Mouse (Mus musculus) heart, embryonic 10.5 days (tissue): ENCODE measurements at regions not wholly inside any gene's neighbourhood (a gene's known extent, or its start where the extent isn't known, plus 50 kb on each side); places are given as distances from the start of the nearest gene placed in this dataset.

Experiments
- DNase-seq: peaks from one replicate; pipeline ENCODE4 v3.0.0-alpha.2; 2017; ENCODE audit warnings: low spot score
- H3K27ac ChIP-seq: fragments of 300-500 bp; sonication (generic); 2 replicates; pipeline ENCODE4 v1.5.1; 2016; ENCODE audit warnings: mild to moderate bottlenecking
- H3K27me3 ChIP-seq: fragments of 300-500 bp; sonication (generic); 2 replicates; pipeline ENCODE4 v1.6.1; 2016; ENCODE audit warnings: mild to moderate bottlenecking; ENCODE audit not compliant: poor library complexity, insufficient read depth, severe bottlenecking
- H3K36me3 ChIP-seq: fragments of 300-500 bp; sonication (generic); 2 replicates; pipeline ENCODE4 v1.6.1; 2016; ENCODE audit warnings: mild to moderate bottlenecking, moderate library complexity
- H3K4me1 ChIP-seq: fragments of 300-500 bp; sonication (generic); 2 replicates; pipeline ENCODE4 v1.6.1; 2016; ENCODE audit warnings: mild to moderate bottlenecking
- H3K4me3 ChIP-seq: fragments of 300-500 bp; sonication (generic); 2 replicates; pipeline ENCODE4 v1.5.1; 2016; ENCODE audit warnings: mild to moderate bottlenecking, moderate library complexity
- H3K9me3 ChIP-seq: fragments of 300-500 bp; sonication (generic); 2 replicates; pipeline ENCODE4 v1.6.1; 2016; ENCODE audit warnings: mild to moderate bottlenecking, moderate library complexity
- WGBS: fragments of 180-500 bp; shearing (Covaris S2); methylation state at CpG from one replicate; pipeline ENCODE4 v1.1.7; 2016; 5-methylcytosine and 5-hydroxymethylcytosine counted together

GRCm38 (mm10) chr1:35017471-35017870, 167.7 kb downstream of the Plekhb2 start:
- WGBS, result 65% methylated on average over 4 of the region's 4 CpGs
- DNase-seq, result peak; percentile 78
- Histone ChIP-seq H3K4me1 (no peaks in the 10 kb centered on the region), H3K27me3 (no peaks in the 10 kb centered on the region), H3K9me3 (no peaks in the 10 kb centered on the region), H3K4me3 (no peak overlapping the region), H3K27ac (no peak overlapping the region), H3K36me3 (no peaks in the 10 kb centered on the region)

GRCm38 (mm10) chr1:35032619-35033018, 182.8 kb downstream of the Plekhb2 start:
- no peaks in the 10 kb centered on the region for H3K36me3 ChIP-seq
- DNase-seq, result peak; percentile 16
- no peaks in the 10 kb centered on the region for H3K9me3 ChIP-seq
- WGBS, result 55% methylated on average over 4 of the region's 4 CpGs
- no peaks in the 10 kb centered on the region for H3K27me3 ChIP-seq
- no peak overlapping the region for H3K27ac ChIP-seq
- H3K4me3 ChIP-seq, result no peak overlapping the region
- no peaks in the 10 kb centered on the region for H3K4me1 ChIP-seq

DNA sequence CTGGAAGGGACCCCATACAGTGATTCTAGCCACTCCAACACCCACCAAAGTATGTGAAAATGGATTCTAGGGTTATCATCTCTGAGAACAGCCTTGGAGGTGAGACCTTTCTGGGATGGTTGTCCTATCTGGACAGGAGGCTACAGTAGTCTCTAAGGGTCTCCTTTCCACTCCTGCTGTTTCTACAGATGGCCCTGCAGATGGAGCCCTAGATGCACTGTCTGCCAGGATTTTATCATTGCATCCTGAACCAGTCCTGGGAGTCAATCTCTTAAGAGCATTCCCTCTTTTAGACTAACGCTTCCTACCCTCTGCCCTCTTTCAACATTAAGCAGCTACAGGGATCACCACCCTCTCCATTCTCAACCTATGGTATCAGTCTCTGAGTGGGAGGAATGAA, 223.0 kb downstream of the Plekhb2 start:
- Histone ChIP-seq H3K4me1 (no peaks in the 10 kb centered on the region), H3K4me3 (no peak overlapping the region), H3K27ac (no peak overlapping the region), H3K36me3 (no peaks in the 10 kb centered on the region), H3K27me3 (no peaks in the 10 kb centered on the region), H3K9me3 (no peaks in the 10 kb centered on the region)
- WGBS, result 49% methylated on average over 1 of the region's 1 CpGs
- no peak for DNase-seq

DNA sequence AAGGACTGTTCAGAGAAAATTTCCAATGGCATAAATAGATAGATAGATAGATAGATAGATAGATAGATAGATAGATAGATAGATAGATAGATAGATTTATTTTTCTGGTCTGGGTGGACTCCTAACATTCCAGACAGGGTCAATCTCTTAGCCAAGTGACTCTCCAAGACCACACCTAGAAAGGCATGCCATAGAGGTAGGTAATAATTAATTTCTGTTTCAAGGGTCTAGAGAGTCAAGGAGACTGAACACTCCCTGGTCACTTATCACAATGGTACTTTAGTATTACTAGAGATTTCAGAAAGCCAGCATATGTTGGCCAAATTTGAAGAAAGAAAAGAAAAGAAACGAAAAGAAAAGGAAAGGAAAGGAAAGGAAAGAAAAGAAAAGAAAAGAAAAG, 245.1 kb downstream of the Plekhb2 start:
- H3K9me3 ChIP-seq, result no peaks in the 10 kb centered on the region
- no peaks in the 10 kb centered on the region for H3K4me1 ChIP-seq
- no peak overlapping the region for H3K4me3 ChIP-seq
- 44% methylated on average over 1 of the region's 1 CpGs for WGBS
- H3K27ac ChIP-seq, result no peak overlapping the region
- no peaks in the 10 kb centered on the region for H3K27me3 ChIP-seq
- no peaks in the 10 kb centered on the region for H3K36me3 ChIP-seq
- DNase-seq, result no peak

GRCm38 (mm10) chr1:35095785-35096184, 246.0 kb downstream of the Plekhb2 start:
- Histone ChIP-seq H3K4me3 (no peak overlapping the region), H3K27ac (no peak overlapping the region), H3K4me1 (no peaks in the 10 kb centered on the region), H3K9me3 (no peaks in the 10 kb centered on the region), H3K27me3 (no peaks in the 10 kb centered on the region), H3K36me3 (no peaks in the 10 kb centered on the region)
- no peak for DNase-seq
- WGBS, result 91% methylated on average over 2 of the region's 2 CpGs

GRCm38 (mm10) chr1:35106665-35107064, 256.9 kb downstream of the Plekhb2 start:
- 76% methylated on average over 1 of the region's 1 CpGs for WGBS
- H3K4me1 ChIP-seq, result no peaks in the 10 kb centered on the region
- H3K9me3 ChIP-seq, result no peaks in the 10 kb centered on the region
- no peak overlapping the region for H3K27ac ChIP-seq
- no peak overlapping the region for H3K4me3 ChIP-seq
- H3K36me3 ChIP-seq, result no peaks in the 10 kb centered on the region
- no peaks in the 10 kb centered on the region for H3K27me3 ChIP-seq
- no peak for DNase-seq

- Histone ChIP-seq H3K4me3 (no peak overlapping the region), H3K27ac (no peak overlapping the region), H3K27me3 (no peaks in the 10 kb centered on the region), H3K9me3 (no peaks in the 10 kb centered on the region), H3K36me3 (no peaks in the 10 kb centered on the region), H3K4me1 (no peaks in the 10 kb centered on the region)
- no peak for DNase-seq
- 50% methylated on average over 1 of the region's 1 CpGs for WGBS
Measured at GRCm38 (mm10) chr1:35109801-35110200, 260.0 kb downstream of the Plekhb2 start.

DNA sequence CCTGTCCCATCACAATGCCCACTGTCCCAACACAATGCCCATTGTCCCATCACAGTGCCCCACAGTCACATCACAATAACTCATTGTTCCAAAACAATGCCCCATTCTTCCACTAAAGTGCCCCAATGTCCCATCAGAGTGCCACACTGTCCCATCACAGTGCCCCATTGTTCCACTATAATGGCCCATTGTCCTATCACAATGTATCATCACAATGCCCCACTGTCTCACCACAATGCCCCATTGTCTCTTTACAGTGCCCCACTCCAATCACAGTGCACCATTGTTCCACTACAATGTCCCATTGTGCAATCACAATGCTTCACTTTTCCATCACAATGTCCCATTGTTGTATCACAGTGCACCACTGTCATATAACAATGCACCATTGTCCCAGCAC, 265.7 kb downstream of the Plekhb2 start:
- no peak for DNase-seq
- Histone ChIP-seq H3K27me3 (no peaks in the 10 kb centered on the region), H3K4me3 (no peak overlapping the region), H3K27ac (no peak overlapping the region), H3K36me3 (no peaks in the 10 kb centered on the region), H3K9me3 (0 out of 2 replicates have a peak, but pooled peaks cover 9% of the 10 kb centered on the region), H3K4me1 (no peaks in the 10 kb centered on the region)

- H3K36me3 ChIP-seq, result no peaks in the 10 kb centered on the region
Measured at GRCm38 (mm10) chr1:35137907-35138306, 288.1 kb downstream of the Plekhb2 start.

DNA sequence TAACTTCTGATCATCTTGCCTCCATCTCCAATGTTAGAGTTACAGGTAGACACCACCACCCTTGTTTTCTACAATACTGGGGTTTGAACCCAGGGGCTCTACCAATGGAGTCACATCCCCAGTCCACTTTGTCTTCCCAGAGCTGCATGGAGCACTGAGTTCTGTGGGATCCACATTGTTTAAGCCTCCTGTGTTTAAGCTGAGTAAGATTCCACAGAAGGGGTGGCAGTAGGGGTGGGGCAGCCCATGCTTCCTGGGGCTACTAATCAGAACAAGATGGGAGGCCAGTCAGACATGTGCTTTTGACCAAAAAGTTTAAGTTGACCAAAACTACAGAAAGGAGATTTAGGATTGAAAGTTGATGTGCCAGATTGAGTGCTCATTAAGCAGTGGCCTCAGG, 299.3 kb downstream of the Plekhb2 start:
- Histone ChIP-seq H3K27me3 (no peaks in the 10 kb centered on the region), H3K27ac (no peak overlapping the region), H3K9me3 (no peaks in the 10 kb centered on the region), H3K36me3 (no peaks in the 10 kb centered on the region), H3K4me3 (no peak overlapping the region), H3K4me1 (no peaks in the 10 kb centered on the region)
- DNase-seq, result no peak

More at GRCm38 (mm10) chr1:35137907-35138306, 288.1 kb downstream of the Plekhb2 start:
- no peak overlapping the region for H3K27ac ChIP-seq
- H3K27me3 ChIP-seq, result no peaks in the 10 kb centered on the region
- no peak overlapping the region for H3K4me3 ChIP-seq
- 67% methylated on average over 3 of the region's 3 CpGs for WGBS
- H3K4me1 ChIP-seq, result no peaks in the 10 kb centered on the region
- DNase-seq, result no peak
- no peaks in the 10 kb centered on the region for H3K9me3 ChIP-seq

GRCm38 (mm10) chr1:35162506-35162905, 312.7 kb downstream of the Plekhb2 start:
- no peak for DNase-seq
- H3K4me3 ChIP-seq, result no peak overlapping the region
- no peak overlapping the region for H3K27ac ChIP-seq
- H3K4me1 ChIP-seq, result no peaks in the 10 kb centered on the region
- no peaks in the 10 kb centered on the region for H3K9me3 ChIP-seq
- H3K27me3 ChIP-seq, result no peaks in the 10 kb centered on the region
- no peaks in the 10 kb centered on the region for H3K36me3 ChIP-seq

DNA sequence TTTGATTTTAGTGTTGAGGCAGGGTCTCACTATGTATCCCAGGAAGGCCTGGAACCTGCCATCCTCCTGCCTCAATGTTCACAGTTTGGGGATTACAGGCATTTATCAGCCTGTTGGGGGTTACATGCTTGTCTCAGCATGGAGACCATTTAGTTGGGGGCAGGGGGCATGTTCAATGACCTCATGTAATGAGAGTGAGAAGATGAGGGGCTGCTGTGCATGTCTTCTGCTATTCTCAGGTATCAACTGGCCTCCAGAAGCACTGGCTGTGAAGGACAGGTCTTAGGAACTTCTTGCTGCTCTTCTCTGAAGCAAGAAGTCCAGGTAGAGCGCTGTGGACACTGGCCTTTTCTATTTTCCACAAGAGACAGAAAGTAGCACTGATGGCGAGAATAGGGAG, 350.9 kb downstream of the Plekhb2 start:
- Histone ChIP-seq H3K4me3 (no peak overlapping the region), H3K9me3 (no peaks in the 10 kb centered on the region), H3K27me3 (no peaks in the 10 kb centered on the region), H3K27ac (no peak overlapping the region), H3K36me3 (no peaks in the 10 kb centered on the region), H3K4me1 (peaks cover 4% of the 10 kb centered on the region; the same call in 1 of the 2 replicates)
- WGBS, result 68% methylated on average over 2 of the region's 2 CpGs
- peak; percentile 52 for DNase-seq

DNA sequence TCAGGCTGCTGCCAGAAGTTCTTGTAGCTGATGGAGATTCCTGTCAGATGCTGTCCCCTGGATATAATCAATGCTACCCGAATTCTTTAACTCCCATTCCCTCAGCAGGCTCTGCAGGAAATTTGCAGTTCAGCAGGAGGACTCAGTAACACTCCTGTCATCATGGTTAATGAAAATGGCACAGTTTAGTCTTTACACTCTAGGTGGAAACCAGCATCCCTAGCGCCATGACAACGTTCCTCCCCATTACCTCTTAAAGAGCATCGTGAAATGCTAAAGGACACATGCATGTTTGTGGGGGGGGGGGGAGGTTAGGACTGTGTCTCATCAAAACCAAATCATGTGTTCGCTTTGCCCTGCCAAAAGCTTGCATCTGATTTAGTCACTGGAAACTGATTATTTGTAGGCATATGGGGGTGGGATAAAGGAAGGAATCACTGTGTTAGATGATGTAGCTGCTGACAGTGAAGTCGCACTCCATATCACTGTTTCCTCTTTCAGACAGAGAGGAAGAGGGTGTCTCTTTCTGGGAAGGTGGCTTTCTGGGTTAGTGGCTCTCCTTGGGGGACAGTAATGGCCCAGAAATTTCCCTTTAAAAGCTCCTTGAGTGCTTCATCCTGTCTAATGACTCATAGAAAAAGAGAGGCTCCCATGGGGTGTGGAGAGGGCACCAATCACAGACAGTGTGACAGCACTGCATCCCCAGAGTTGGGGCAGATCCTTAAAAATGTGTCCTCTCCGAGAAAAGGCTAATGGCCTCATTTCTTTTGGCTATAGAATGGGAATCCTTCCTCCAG, 351.5 kb downstream of the Plekhb2 start:
- Histone ChIP-seq H3K4me1 (peaks cover 4% of the 10 kb centered on the region; the same call in 1 of the 2 replicates), H3K36me3 (no peaks in the 10 kb centered on the region), H3K4me3 (no peak overlapping the region), H3K9me3 (no peaks in the 10 kb centered on the region), H3K27me3 (no peaks in the 10 kb centered on the region), H3K27ac (no peak overlapping the region)
- DNase-seq, result peak; percentile 36
- WGBS, result 74% methylated on average over 7 of the region's 7 CpGs

DNA sequence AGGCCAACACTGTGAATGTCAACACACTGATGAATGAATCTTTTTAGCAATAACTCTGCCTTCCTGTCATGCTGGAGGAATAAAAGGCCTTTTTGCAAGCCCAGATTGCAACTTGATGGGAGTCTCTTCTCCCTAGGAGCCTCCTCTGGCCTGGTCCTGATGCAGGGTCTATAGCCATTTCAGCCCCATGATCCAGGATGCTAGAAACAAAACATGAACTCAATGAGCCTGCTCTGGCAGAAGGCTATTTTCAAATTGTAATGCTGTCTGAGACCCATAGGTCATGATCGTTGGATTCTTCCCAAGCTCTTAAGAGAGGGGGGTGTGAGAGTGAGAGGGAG, 352.1 kb downstream of the Plekhb2 start:
- H3K36me3 ChIP-seq, result no peaks in the 10 kb centered on the region
- H3K27me3 ChIP-seq, result no peaks in the 10 kb centered on the region
- no peaks in the 10 kb centered on the region for H3K4me1 ChIP-seq
- H3K4me3 ChIP-seq, result no peak overlapping the region
- peak; percentile 13 for DNase-seq
- 73% methylated on average over 1 of the region's 1 CpGs for WGBS
- H3K27ac ChIP-seq, result no peak overlapping the region
- no peaks in the 10 kb centered on the region for H3K9me3 ChIP-seq
